Mouse (Mus musculus) CH12.LX (cell line): ENCODE results near the gene Unc13c. TPM values are rescaled to one million over a fixed set of nuclear protein-coding genes. Genes with fewer than 3 reads are reported as not detected.

ENCODE experiments used
- DNase-seq: peaks from one replicate; pipeline ENCODE4 v3.0.0-alpha.2; 2013; ENCODE audit errors: extremely low read depth
- H3K27ac ChIP-seq: 2 replicates; pipeline ENCODE4 v1.5.1; 2012; ENCODE audit warnings: low read depth, mild to moderate bottlenecking, control low read depth, moderate library complexity; ENCODE audit not compliant: insufficient read depth
- H3K27me3 ChIP-seq: replicated peaks from 2 replicates; pipeline ENCODE3; 2012; ENCODE audit warnings: inconsistent platforms
- H3K36me3 ChIP-seq, 2 experiments: replicated peaks in 1 of 2; 2 replicates each; pipeline versions ENCODE3 to v1.6.1; 2012; ENCODE audit warnings: inconsistent platforms in 1 of 2, low read length in 1 of 2, mild to moderate bottlenecking in 1 of 2, mixed read lengths in 1 of 2, moderate library complexity in 1 of 2; ENCODE audit not compliant: control insufficient read depth in 1 of 2, insufficient read depth in 1 of 2
- H3K4me1 ChIP-seq, 2 experiments: 2 replicates each; pipeline ENCODE4 v1.6.1; 2012; ENCODE audit warnings: inconsistent platforms in 1 of 2, moderate library complexity in 1 of 2; ENCODE audit not compliant: insufficient read depth in 2 of 2, control insufficient read depth in 1 of 2
- H3K4me2 ChIP-seq: 2 replicates; pipeline ENCODE4 v1.6.1; 2012; ENCODE audit warnings: low read depth, mild to moderate bottlenecking, control low read depth; ENCODE audit not compliant: poor library complexity, insufficient read depth, severe bottlenecking
- H3K4me3 ChIP-seq, 3 experiments: fragments of 150-350 bp in 1 of 3; sonication (generic) in 1 of 3; replicated peaks in 1 of 3; 2 replicates each; pipeline versions ENCODE3 to v1.5.1; 2011 to 2012; ENCODE audit warnings: low read depth in 2 of 3, low read length in 2 of 3, mild to moderate bottlenecking in 2 of 3, moderate library complexity in 2 of 3, control low read depth in 1 of 3, improper control_type of control experiment in 1 of 3, inconsistent platforms in 1 of 3, mixed read lengths in 1 of 3; ENCODE audit not compliant: poor library complexity in 1 of 3
- H3K79me2 ChIP-seq: replicated peaks from 2 replicates; pipeline ENCODE4 v1.6.1; 2012; ENCODE audit warnings: mild to moderate bottlenecking, moderate library complexity; ENCODE audit not compliant: control insufficient read depth, poor library complexity, insufficient read depth, severe bottlenecking; ENCODE audit errors: extremely low read depth
- H3K9ac ChIP-seq: 2 replicates; pipeline ENCODE4 v1.6.1; 2012; ENCODE audit warnings: low read depth, mild to moderate bottlenecking, control low read depth, moderate library complexity; ENCODE audit not compliant: insufficient read depth
- H3K9me3 ChIP-seq: replicated peaks from 2 replicates; pipeline ENCODE3; 2012; ENCODE audit warnings: low read length, inconsistent platforms, mixed read lengths
- E2F4 ChIP-seq: IDR thresholded peaks from 2 replicates; pipeline ENCODE4 v1.6.1; 2011; ENCODE audit warnings: low read depth, low read length, improper control_type of control experiment; ENCODE audit not compliant: insufficient replicate concordance
- JUN ChIP-seq: IDR thresholded peaks from 2 replicates; pipeline ENCODE4 v1.6.1; 2011; ENCODE audit warnings: low read depth, mild to moderate bottlenecking, low read length, improper control_type of control experiment, moderate library complexity; ENCODE audit not compliant: insufficient read depth
- JUND ChIP-seq: conservative IDR thresholded peaks from 2 replicates; pipeline ENCODE4 v1.6.1; 2011; ENCODE audit warnings: low read depth, low read length, improper control_type of control experiment
- MXI1 ChIP-seq: IDR thresholded peaks from 2 replicates; pipeline ENCODE4 v1.6.1; 2011; ENCODE audit warnings: mild to moderate bottlenecking, low read depth, low read length, improper control_type of control experiment
- NELFE ChIP-seq: IDR thresholded peaks from 2 replicates; pipeline ENCODE4 v1.6.1; 2011; ENCODE audit warnings: low read depth, low read length, improper control_type of control experiment
- PAX5 ChIP-seq: IDR thresholded peaks from 2 replicates; pipeline ENCODE4 v1.6.1; 2012; ENCODE audit warnings: low read length, inconsistent platforms, mixed read lengths
- POLR2A ChIP-seq: IDR thresholded peaks from 2 replicates; pipeline ENCODE4 v1.6.1; 2011; ENCODE audit warnings: low read depth, mild to moderate bottlenecking, improper control_type of control experiment, low read length
- RAD21 ChIP-seq: IDR thresholded peaks from 2 replicates; pipeline ENCODE4 v1.6.1; 2011; ENCODE audit warnings: low read depth, mild to moderate bottlenecking, low read length, improper control_type of control experiment, moderate library complexity
- RCOR1 ChIP-seq: conservative IDR thresholded peaks from 2 replicates; pipeline ENCODE4 v1.6.1; 2012; ENCODE audit warnings: low read depth, mild to moderate bottlenecking, inconsistent platforms, low read length, improper control_type of control experiment
- SMC3 ChIP-seq: IDR thresholded peaks from 2 replicates; pipeline ENCODE4 v1.6.1; 2011; ENCODE audit warnings: low read depth, low read length, improper control_type of control experiment
- TCF12 ChIP-seq: IDR thresholded peaks from 2 replicates; pipeline ENCODE4 v1.6.1; 2014; ENCODE audit warnings: low read depth, mild to moderate bottlenecking, inconsistent platforms, low read length, improper control_type of control experiment
- UBTF ChIP-seq: IDR thresholded peaks from 2 replicates; pipeline ENCODE4 v1.6.1; 2012; ENCODE audit warnings: low read depth, mild to moderate bottlenecking, inconsistent platforms, low read length, improper control_type of control experiment, moderate library complexity
- USF1 ChIP-seq: IDR thresholded peaks from 2 replicates; pipeline ENCODE4 v1.6.1; 2014; ENCODE audit warnings: low read depth, mild to moderate bottlenecking, inconsistent platforms, low read length, improper control_type of control experiment
- ZC3H11A ChIP-seq: IDR thresholded peaks from 2 replicates; pipeline ENCODE4 v1.6.1; 2012; ENCODE audit warnings: low read depth, mild to moderate bottlenecking, inconsistent platforms, low read length, improper control_type of control experiment
- ZKSCAN1 ChIP-seq: IDR thresholded peaks from 2 replicates; pipeline ENCODE4 v1.6.1; 2012; ENCODE audit warnings: low read depth, inconsistent platforms, low read length, improper control_type of control experiment, borderline replicate concordance
- ZMIZ1 ChIP-seq: IDR thresholded peaks from 2 replicates; pipeline ENCODE4 v1.6.1; 2012; ENCODE audit warnings: low read depth, mild to moderate bottlenecking, inconsistent platforms, low read length, improper control_type of control experiment
- ZNF384 ChIP-seq: IDR thresholded peaks from 2 replicates; pipeline ENCODE4 v1.6.1; 2012; ENCODE audit warnings: low read depth, low read length, improper control_type of control experiment, inconsistent platforms
- dilution Hi-C: fragments of 300-500 bp; cut with MboI; formaldehyde crosslinking; loops from 2 replicates; pipeline ENCODE4 v1.14.3; 2020; ENCODE audit warnings: low sequenced_read_pairs; ENCODE audit not compliant: extremely low pct_unique_long_range_greater_than_20kb, extremely low pct_ligation_motif_present
- in situ Hi-C: fragments of 300-500 bp; cut with MboI; formaldehyde crosslinking; loops from 3 replicates; pipeline ENCODE4 v1.14.3; 2019; ENCODE audit warnings: low sequenced_read_pairs, low pct_ligation_motif_present, low pct_unique_long_range_greater_than_20kb, mixed read lengths
- polyA plus RNA-seq: library from polyadenylated mRNA; unstranded; fragments of >175 nt; gene quantifications from 2 replicates; pipeline ENCODE4 v1.2.1, GENCODE M21; 2012; ENCODE audit warnings: low read depth; ENCODE audit not compliant: insufficient read length
- total RNA-seq, 2 experiments: library from RNA; depleted of rRNA; stranded (reverse); fragments of 300-350 nt in 1 of 2; fragments of >200 nt in 1 of 2; gene quantifications; 2 replicates each; pipeline ENCODE4 v1.2.3; 2012 to 2014

Unc13c gene
- total and polyA plus RNA-seq, 3 experiments, result not detected

DNA sequence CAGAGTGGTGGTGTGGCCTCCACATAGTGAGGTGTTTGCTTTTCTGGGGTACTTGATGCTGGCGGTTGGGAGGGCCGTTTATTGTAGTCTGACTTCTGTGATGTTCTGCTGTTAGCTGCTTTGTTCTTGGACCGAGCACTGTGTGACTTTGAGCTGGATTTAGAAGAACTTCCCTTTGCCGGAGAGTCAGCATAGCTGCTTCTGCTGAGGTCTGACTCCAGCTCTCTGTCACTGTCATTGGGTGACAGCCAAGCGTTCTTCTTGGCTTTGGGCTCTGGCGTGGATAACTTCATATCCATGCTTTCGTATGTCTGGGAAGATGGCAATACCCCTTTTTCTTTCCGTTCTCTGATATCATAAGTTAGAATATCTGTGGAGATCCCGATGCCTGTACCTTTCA, 36.8 kb downstream of the Unc13c start:
- no peaks in the 10 kb centered on the region for H3K27me3 ChIP-seq
- H3K4me1 ChIP-seq, result no peaks in the 10 kb centered on the region
- DNase-seq, result no peak
- no peak overlapping the region for H3K27ac ChIP-seq
- H3K36me3 ChIP-seq, result no peaks in the 10 kb centered on the region
- no peaks in the 10 kb centered on the region for H3K79me2 ChIP-seq
- H3K9me3 ChIP-seq, result no peaks in the 10 kb centered on the region
- dilution Hi-C loops, result no loop called here
- H3K4me3 ChIP-seq, result no peak overlapping the region
- in situ Hi-C loops, result no loop called here
- no peak overlapping the region for H3K4me2 ChIP-seq
- no peak for TF ChIP-seq RCOR1
- TF ChIP-seq POLR2A, result no peak
- no peak for TF ChIP-seq ZNF384
- TF ChIP-seq NELFE, result no peak
- no peak for TF ChIP-seq SMC3
- TF ChIP-seq PAX5, result no peak
- no peak for TF ChIP-seq UBTF
- TF ChIP-seq USF1, result no peak
- no peak for TF ChIP-seq TCF12
- no peak for TF ChIP-seq ZMIZ1
- TF ChIP-seq MXI1, result no peak
- TF ChIP-seq E2F4, result no peak
- no peak for TF ChIP-seq RAD21
- no peak for TF ChIP-seq ZKSCAN1
- TF ChIP-seq JUN, result no peak
- no peak for TF ChIP-seq JUND
- TF ChIP-seq ZC3H11A, result no peak
- no peak overlapping the region for H3K9ac ChIP-seq

GRCm38 (mm10) chr9:73927276-73927675, 41.5 kb downstream of the Unc13c start:
- Histone ChIP-seq H3K4me3 (no peak overlapping the region), H3K79me2 (no peaks in the 10 kb centered on the region), H3K4me2 (no peak overlapping the region), H3K27me3 (no peaks in the 10 kb centered on the region), H3K36me3 (no peaks in the 10 kb centered on the region), H3K27ac (no peak overlapping the region), H3K9ac (no peak overlapping the region), H3K4me1 (no peaks in the 10 kb centered on the region), H3K9me3 (no peaks in the 10 kb centered on the region)
- no peak for TF ChIP-seq SMC3
- no peak for TF ChIP-seq USF1
- no peak for TF ChIP-seq ZNF384
- in situ Hi-C loops, result no loop called here
- dilution Hi-C loops, result no loop called here
- no peak for DNase-seq
